Mouse (Mus musculus) T-helper 17 cell (primary cell): ENCODE measurements around the gene Arfip2.

Experiments
- in situ Hi-C, 2 experiments: fragments of 300-600 bp; cut with MboI, MseI; formaldehyde crosslinking; loops; 1 replicate in 1 of 2; 2 replicates in 1 of 2; pipeline ENCODE4 v1.15.1; 2025; ENCODE audit warnings: high pct_unique_total_duplicates in 2 of 2

Arfip2 gene

DNA sequence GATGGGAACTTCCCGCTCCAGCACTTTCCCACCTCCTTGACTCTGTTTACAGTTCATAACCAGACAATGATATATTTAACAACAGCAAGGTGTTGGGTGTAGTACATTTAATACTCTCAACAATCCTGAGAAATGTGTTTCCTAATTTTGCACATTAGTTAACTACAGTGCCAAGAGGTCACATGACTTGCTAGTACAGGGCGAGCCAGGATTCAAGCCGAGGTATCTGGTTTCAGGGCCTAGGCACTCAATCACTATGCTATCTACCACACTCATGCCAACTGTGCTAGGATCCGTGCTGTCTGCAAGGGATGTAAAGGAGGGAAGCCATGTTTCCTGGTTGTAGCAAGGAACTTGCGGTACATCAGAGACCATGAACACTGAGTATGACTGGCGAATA, 23.7 kb downstream of the Arfip2 start:
- in situ Hi-C loops: no loop called here

GRCm38 (mm10) chr7:105615720-105616119, 24.5 kb downstream of the Arfip2 start:
- in situ Hi-C loops: no loop called here

DNA sequence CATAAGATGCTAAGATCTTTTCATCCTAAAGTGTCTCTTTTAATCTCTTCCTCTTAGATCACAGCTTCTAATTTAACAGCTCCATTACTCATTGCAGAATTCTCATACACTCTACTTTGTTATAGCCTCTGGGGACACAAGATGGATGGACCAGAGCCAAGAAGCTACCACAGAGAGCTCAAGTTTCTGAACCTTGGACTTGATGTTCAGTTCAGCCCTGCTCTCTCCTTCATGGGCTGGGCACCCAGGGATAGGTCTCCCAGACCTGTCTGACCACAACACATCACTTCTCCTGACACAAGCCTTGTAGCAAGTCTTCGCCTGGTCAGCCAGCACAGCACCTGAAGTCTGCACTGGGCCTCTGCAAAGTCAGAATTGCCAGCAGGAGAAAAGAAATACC, 25.8 kb downstream of the Arfip2 start:
- in situ Hi-C loops: no loop called here

DNA sequence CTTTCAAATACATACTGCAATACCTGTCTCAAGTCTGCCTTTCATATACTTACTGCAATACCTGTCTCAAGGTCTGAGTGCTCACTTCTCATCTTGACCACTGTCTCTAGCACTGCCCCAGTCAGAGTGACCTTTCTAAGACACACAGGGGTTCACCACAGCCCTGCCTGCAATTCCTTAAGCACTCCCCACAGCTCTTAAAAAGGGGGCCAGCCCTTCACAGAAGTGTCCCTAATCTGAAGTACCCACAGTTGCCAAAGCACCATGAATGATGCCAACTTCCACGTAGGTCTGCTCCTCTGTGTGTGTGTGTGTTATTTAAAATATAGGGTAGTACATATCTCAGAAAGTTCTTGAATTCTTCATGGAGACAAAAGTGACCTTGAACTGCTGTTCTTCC, 28.4 kb downstream of the Arfip2 start:
- in situ Hi-C loops: no loop called here

DNA sequence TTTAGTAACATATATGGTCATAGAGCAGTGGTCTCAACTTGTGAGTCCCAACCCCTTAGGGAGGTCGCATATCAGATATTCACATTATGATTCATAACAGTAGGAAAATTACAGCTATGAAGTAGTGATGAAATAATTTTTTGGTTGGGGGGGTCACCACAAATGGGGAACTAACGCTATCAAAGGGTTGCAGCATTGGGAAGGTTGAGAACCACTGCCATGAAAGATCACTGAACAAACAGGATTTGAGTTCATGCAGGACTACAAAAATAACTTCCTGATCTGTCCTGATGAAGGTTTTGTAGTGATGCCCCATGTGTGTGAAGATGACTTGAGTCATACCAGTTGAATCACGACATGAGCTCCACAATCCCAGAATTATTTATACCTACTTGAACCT, 31.7 kb downstream of the Arfip2 start:
- in situ Hi-C loops: no loop called here

- in situ Hi-C loops: no loop called here
These were observed 37.2 kb downstream of the Arfip2 start for GRCm38 (mm10) chr7:105602860-105603623.

- in situ Hi-C loops: no loop called here
These were observed 50.1 kb downstream of the Arfip2 start for GRCm38 (mm10) chr7:105590097-105590496.

- in situ Hi-C loops: no loop called here
These were observed 51.8 kb downstream of the Arfip2 start for GRCm38 (mm10) chr7:105588325-105588912.
